Mouse (Mus musculus) ES-E14 (cell line): ENCODE measurements around the gene Gabrd. TPM values are rescaled to one million over a fixed set of nuclear protein-coding genes. Genes with fewer than 3 reads are reported as not detected.

Experiments used
- DNase-seq: peaks from one replicate; pipeline ENCODE4 v3.0.0-alpha.2; 2013; ENCODE audit warnings: low read depth, low spot score
- H3K27ac ChIP-seq: 2 replicates; pipeline ENCODE4 v1.5.1; 2012; ENCODE audit warnings: low read depth, mild to moderate bottlenecking, low read length, moderate library complexity, mixed read lengths; ENCODE audit not compliant: poor library complexity, insufficient read depth, severe bottlenecking
- H3K36me3 ChIP-seq: 2 replicates; pipeline ENCODE4 v1.6.1; 2012; ENCODE audit warnings: mild to moderate bottlenecking, low read length, moderate library complexity, mixed read lengths; ENCODE audit not compliant: control insufficient read depth, poor library complexity, insufficient read depth, severe bottlenecking
- H3K4me1 ChIP-seq, 2 experiments: fragments of 150-350 bp in 1 of 2; sonication (generic) in 1 of 2; 2 replicates each; pipeline ENCODE4 v1.6.1; 2012; ENCODE audit warnings: low read length in 2 of 2, mild to moderate bottlenecking in 1 of 2, mixed read lengths in 1 of 2; ENCODE audit not compliant: control insufficient read depth in 2 of 2, insufficient read depth in 2 of 2, poor library complexity in 1 of 2
- H3K4me3 ChIP-seq, 2 experiments: fragments of 150-350 bp in 1 of 2; sonication (generic) in 1 of 2; 2 replicates each; pipeline ENCODE4 v1.5.1; 2012; ENCODE audit warnings: low read length in 2 of 2, low read depth in 1 of 2, mild to moderate bottlenecking in 1 of 2, mixed read lengths in 1 of 2; ENCODE audit not compliant: insufficient read depth in 1 of 2, poor library complexity in 1 of 2, severe bottlenecking in 1 of 2
- H3K9ac ChIP-seq: 2 replicates; pipeline ENCODE4 v1.6.1; 2012; ENCODE audit warnings: low read depth, mild to moderate bottlenecking, low read length, mixed read lengths; ENCODE audit not compliant: poor library complexity, insufficient read depth, severe bottlenecking
- H3K9me3 ChIP-seq: fragments of 150-350 bp; sonication (generic); 2 replicates; pipeline ENCODE4 v1.6.1; 2012; ENCODE audit warnings: low read depth, mild to moderate bottlenecking, low read length; ENCODE audit not compliant: control insufficient read depth, insufficient read depth
- CHD2 ChIP-seq: IDR thresholded peaks from 2 replicates; pipeline ENCODE4 v1.6.1; 2014; ENCODE audit warnings: mild to moderate bottlenecking, low read depth, low read length, inconsistent platforms
- HCFC1 ChIP-seq: IDR thresholded peaks from 2 replicates; pipeline ENCODE4 v1.6.1; 2012; ENCODE audit warnings: low read length, inconsistent platforms, borderline replicate concordance; ENCODE audit not compliant: insufficient read depth
- MAFK ChIP-seq: IDR thresholded peaks from 2 replicates; pipeline ENCODE4 v1.6.1; 2014; ENCODE audit warnings: mild to moderate bottlenecking, low read depth, low read length, inconsistent platforms; ENCODE audit not compliant: insufficient read depth
- ZC3H11A ChIP-seq: IDR thresholded peaks from 2 replicates; pipeline ENCODE4 v1.6.1; 2012; ENCODE audit warnings: low read depth, mild to moderate bottlenecking, inconsistent platforms, low read length, borderline replicate concordance
- ZNF384 ChIP-seq: IDR thresholded peaks from 2 replicates; pipeline ENCODE4 v1.6.1; 2012; ENCODE audit warnings: low read depth, low read length, inconsistent platforms
- in situ Hi-C, 2 experiments: fragments of 600-800 bp; cut with MboI; formaldehyde crosslinking; loops; one replicate each; pipeline ENCODE4 v1.15.1; 2025; ENCODE audit warnings: low sequenced_read_pairs in 2 of 2, inconsistent platforms in 1 of 2; ENCODE audit not compliant: unreplicated experiment in 2 of 2
- total RNA-seq: library from RNA; depleted of rRNA; stranded (reverse); fragments of 300-350 nt; gene quantifications from 2 replicates; pipeline ENCODE4 v1.2.3, GENCODE M21; 2012; rRNA removed

The Gabrd gene
- total RNA-seq, 1 experiment = not detected

- Histone ChIP-seq H3K9ac (peak overlapping the region; percentile 30; the same call in 1 of the 2 replicates), H3K9me3 (no peaks in the 10 kb centered on the region), H3K36me3 (peaks cover 3% of the 10 kb centered on the region; the same call in 1 of the 2 replicates), H3K4me1 (peaks cover 0 to 6% of the 10 kb centered on the region in 2 experiments; a peak in 1 of 4 replicates), H3K4me3 (peak overlapping the region; percentile 62 to 63), H3K27ac (no peak overlapping the region)
- TF ChIP-seq HCFC1 (no peak), ZNF384 (no peak), CHD2 (no peak), ZC3H11A (no peak), MAFK (no peak)
- no peak for DNase-seq
- in situ Hi-C loops = no loop called here
Measured at GRCm38 (mm10) chr4:155344716-155345607, 53.0 kb downstream of the Gabrd start.

GRCm38 (mm10) chr4:155344299-155344600, 53.7 kb downstream of the Gabrd start:
- in situ Hi-C loops = no loop called here
- Histone ChIP-seq H3K36me3 (peaks cover 3% of the 10 kb centered on the region; the same call in 1 of the 2 replicates), H3K9me3 (no peaks in the 10 kb centered on the region), H3K4me1 (peaks cover 0 to 6% of the 10 kb centered on the region in 2 experiments; a peak in 1 of 4 replicates), H3K27ac (no peak overlapping the region), H3K9ac (no peak overlapping the region), H3K4me3 (peak overlapping the region in 1 of 2 experiments; percentile 62; a peak in 2 of 4 replicates)
- TF ChIP-seq ZC3H11A = no peak
- DNase-seq = no peak

GRCm38 (mm10) chr4:155343415-155344298, 54.3 kb downstream of the Gabrd start:
- no peak for DNase-seq
- H3K36me3 ChIP-seq = no peaks in the 10 kb centered on the region
- H3K4me3 ChIP-seq = no peak overlapping the region
- no peaks in the 10 kb centered on the region for H3K9me3 ChIP-seq
- in situ Hi-C loops = no loop called here
- peaks cover 0 to 6% of the 10 kb centered on the region in 2 experiments; a peak in 1 of 4 replicates for H3K4me1 ChIP-seq
- TF ChIP-seq ZNF384 = no peak
- no peak for TF ChIP-seq HCFC1
- TF ChIP-seq CHD2 = no peak
- TF ChIP-seq ZC3H11A = no peak
- TF ChIP-seq MAFK = no peak
- H3K27ac ChIP-seq = no peak overlapping the region
- no peak overlapping the region for H3K9ac ChIP-seq

GRCm38 (mm10) chr4:155336284-155337050, 61.4 kb downstream of the Gabrd start:
- Histone ChIP-seq H3K4me3 (no peak overlapping the region), H3K9me3 (no peaks in the 10 kb centered on the region), H3K9ac (no peak overlapping the region), H3K27ac (no peak overlapping the region), H3K4me1 (peaks cover 0 to 5% of the 10 kb centered on the region in 2 experiments; a peak in 1 of 4 replicates), H3K36me3 (no peaks in the 10 kb centered on the region)
- no peak for DNase-seq
- no peak for TF ChIP-seq HCFC1
- TF ChIP-seq ZNF384 = no peak
- no peak for TF ChIP-seq MAFK
- TF ChIP-seq ZC3H11A = no peak
- TF ChIP-seq CHD2 = no peak
- in situ Hi-C loops = no loop called here

Other genes starting within 250 kb of the Gabrd start
- gene Ski, start 175.5 kb downstream of the Gabrd start, total RNA-seq = 30.2 and 38.0 TPM in 2 replicates
- gene Faap20, start 148.3 kb downstream of the Gabrd start, total RNA-seq = 16.4 and 17.8 TPM in 2 replicates
- gene Prkcz, start 36.8 kb downstream of the Gabrd start, total RNA-seq = 17.0 and 19.5 TPM in 2 replicates
- gene Cfap74, start 11.1 kb upstream of the Gabrd start, total RNA-seq = 4.8 and 5.0 TPM in 2 replicates
- gene Tmem52, start 71.0 kb upstream of the Gabrd start, total RNA-seq = 0.58 and 0.67 TPM in 2 replicates
- 134 and 156 TPM in 2 replicates for gene Gnb1, start 93.2 kb upstream of the Gabrd start, total RNA-seq
- gene Nadk, start 164.3 kb upstream of the Gabrd start, total RNA-seq = 73.5 and 88.5 TPM in 2 replicates
- gene Slc35e2, start 203.3 kb upstream of the Gabrd start, total RNA-seq = 25.5 and 33.5 TPM in 2 replicates
- 45.7 and 50.1 TPM in 2 replicates for gene Cdk11b, start 226.7 kb upstream of the Gabrd start, total RNA-seq
- gene Gm10563, start 247.3 kb upstream of the Gabrd start, total RNA-seq = not detected in 2 replicates